Mouse (Mus musculus): Measurements from ENCODE around the gene Lrp10. TPM values are rescaled to one million over a fixed set of nuclear protein-coding genes. Genes with fewer than 3 reads are reported as not detected.

The Lrp10 gene
- polyA plus RNA-seq, 1 experiment from 2014 or later = 59.3 TPM

- Histone ChIP-seq H3K9ac (ENCODE audit: low read length) (peak overlapping the region; percentile 96), H3K27me3 (ENCODE audit: control insufficient read depth, insufficient read depth, low read length) (no peaks in the 10 kb centered on the region), H3K9me3 (ENCODE audit: control insufficient read depth, low read length) (no peaks in the 10 kb centered on the region), H3K4me3 (ENCODE audit: low read depth, low read length) (peak overlapping the region; percentile 88), H3K27ac (replicated peaks) (peak overlapping the region; percentile 98), H3K4me1 (replicated peaks; ENCODE audit: control insufficient read depth, insufficient read depth) (peaks cover 19% of the 10 kb centered on the region), H3K36me3 (ENCODE audit: control insufficient read depth, insufficient read depth, low read length) (peaks cover 5% of the 10 kb centered on the region; the same call in 1 of the 2 replicates), H3K4me2 (replicated peaks; ENCODE audit: low read depth) (peak overlapping the region; percentile 77)
- 20% methylated on average over 17 of the region's 17 CpGs for WGBS
- TF ChIP-seq EP300 (optimal IDR thresholded peaks at IDR 0.05) (no peak), CTCF (IDR thresholded peaks at IDR 0.05; ENCODE audit: low read depth) (no peak)
- ATAC-seq (ENCODE audit: low FRiP score, low TSS enrichment) (no peak), DNase-seq (ENCODE audit: low spot score) (no peak)
Measured at GRCm38 (mm10) chr14:54432837-54433830, 30.8 kb upstream of the Lrp10 start.

GRCm38 (mm10) chr14:54433941-54434531, 29.9 kb upstream of the Lrp10 start:
- Histone ChIP-seq H3K4me2 (replicated peaks; ENCODE audit: low read depth) (peak overlapping the region; percentile 77), H3K27me3 (ENCODE audit: control insufficient read depth, insufficient read depth, low read length) (no peaks in the 10 kb centered on the region), H3K9me3 (ENCODE audit: control insufficient read depth, low read length) (no peaks in the 10 kb centered on the region), H3K4me1 (replicated peaks; ENCODE audit: control insufficient read depth, insufficient read depth) (peaks cover 19% of the 10 kb centered on the region), H3K9ac (ENCODE audit: low read length) (peak overlapping the region; percentile 96), H3K27ac (replicated peaks) (peak overlapping the region; percentile 98), H3K36me3 (ENCODE audit: control insufficient read depth, insufficient read depth, low read length) (peaks cover 7% of the 10 kb centered on the region), H3K4me3 (ENCODE audit: low read depth, low read length) (peak overlapping the region; percentile 88)
- peak; percentile 68 for DNase-seq (ENCODE audit: low spot score)
- peak; percentile 48 for ATAC-seq (ENCODE audit: low FRiP score, low TSS enrichment)
- 26% methylated on average over 12 of the region's 12 CpGs for WGBS
- TF ChIP-seq CTCF (IDR thresholded peaks at IDR 0.05; ENCODE audit: low read depth) = no peak
- TF ChIP-seq EP300 (optimal IDR thresholded peaks at IDR 0.05) = no peak

GRCm38 (mm10) chr14:54435194-54435918, 28.6 kb upstream of the Lrp10 start:
- H3K4me2 ChIP-seq (replicated peaks; ENCODE audit: low read depth) = 0 out of 2 replicates have a peak overlapping the region, but pooled peaks have one; percentile 77
- H3K36me3 ChIP-seq (ENCODE audit: control insufficient read depth, insufficient read depth, low read length) = peaks cover 20% of the 10 kb centered on the region

GRCm38 (mm10) chr14:54439155-54439554, 24.8 kb upstream of the Lrp10 start:
- no peak for ATAC-seq (ENCODE audit: low FRiP score, low TSS enrichment)
- no peak overlapping the region for H3K27ac ChIP-seq (replicated peaks)
- no peak for DNase-seq (ENCODE audit: low spot score)
- no peaks in the 10 kb centered on the region for H3K9me3 ChIP-seq (ENCODE audit: control insufficient read depth, low read length)
- no peaks in the 10 kb centered on the region for H3K27me3 ChIP-seq (ENCODE audit: control insufficient read depth, insufficient read depth, low read length)
- WGBS = 85% methylated on average over 12 of the region's 12 CpGs
- peaks cover 27% of the 10 kb centered on the region for H3K36me3 ChIP-seq (ENCODE audit: control insufficient read depth, insufficient read depth, low read length)
- no peak overlapping the region for H3K9ac ChIP-seq (ENCODE audit: low read length)
- no peak overlapping the region for H3K4me3 ChIP-seq (ENCODE audit: low read depth, low read length)
- no peak overlapping the region for H3K4me2 ChIP-seq (replicated peaks; ENCODE audit: low read depth)
- TF ChIP-seq CTCF (IDR thresholded peaks at IDR 0.05; ENCODE audit: low read depth) = no peak
- TF ChIP-seq EP300 (optimal IDR thresholded peaks at IDR 0.05) = no peak
- H3K4me1 ChIP-seq (replicated peaks; ENCODE audit: control insufficient read depth, insufficient read depth) = peaks cover 3% of the 10 kb centered on the region; the same call in 1 of the 2 replicates

More at GRCm38 (mm10) chr14:54435194-54435918, 28.6 kb upstream of the Lrp10 start:
- no peak for TF ChIP-seq CTCF (IDR thresholded peaks at IDR 0.05; ENCODE audit: low read depth)
- no peak overlapping the region for H3K4me3 ChIP-seq (ENCODE audit: low read depth, low read length)
- no peaks in the 10 kb centered on the region for H3K9me3 ChIP-seq (ENCODE audit: control insufficient read depth, low read length)
- no peak for DNase-seq (ENCODE audit: low spot score)
- H3K27ac ChIP-seq (replicated peaks) = no peak overlapping the region
- ATAC-seq (ENCODE audit: low FRiP score, low TSS enrichment) = no peak
- no peak overlapping the region for H3K9ac ChIP-seq (ENCODE audit: low read length)
- peaks cover 12% of the 10 kb centered on the region for H3K4me1 ChIP-seq (replicated peaks; ENCODE audit: control insufficient read depth, insufficient read depth)
- WGBS = 78% methylated on average over 11 of the region's 11 CpGs
- no peaks in the 10 kb centered on the region for H3K27me3 ChIP-seq (ENCODE audit: control insufficient read depth, insufficient read depth, low read length)

GRCm38 (mm10) chr14:54439610-54440009, 24.3 kb upstream of the Lrp10 start:
- Histone ChIP-seq H3K9me3 (ENCODE audit: control insufficient read depth, low read length) (no peaks in the 10 kb centered on the region), H3K4me1 (replicated peaks; ENCODE audit: control insufficient read depth, insufficient read depth) (peaks cover 1% of the 10 kb centered on the region; the same call in 1 of the 2 replicates), H3K4me2 (replicated peaks; ENCODE audit: low read depth) (no peak overlapping the region), H3K4me3 (ENCODE audit: low read depth, low read length) (no peak overlapping the region), H3K27ac (replicated peaks) (no peak overlapping the region), H3K9ac (ENCODE audit: low read length) (no peak overlapping the region), H3K36me3 (ENCODE audit: control insufficient read depth, insufficient read depth, low read length) (peaks cover 27% of the 10 kb centered on the region), H3K27me3 (ENCODE audit: control insufficient read depth, insufficient read depth, low read length) (no peaks in the 10 kb centered on the region)
- 66% methylated on average over 7 of the region's 7 CpGs for WGBS
- ATAC-seq (ENCODE audit: low FRiP score, low TSS enrichment) (no peak), DNase-seq (ENCODE audit: low spot score) (no peak)
- no peak for TF ChIP-seq EP300 (optimal IDR thresholded peaks at IDR 0.05)
- TF ChIP-seq CTCF (IDR thresholded peaks at IDR 0.05; ENCODE audit: low read depth) = no peak
